Mouse (Mus musculus) heart, postnatal 0 days (tissue): Measurements from ENCODE around the gene Srsf1. TPM values are rescaled to one million over a fixed set of nuclear protein-coding genes. Genes with fewer than 3 reads are reported as not detected.

Source experiments
- ATAC-seq: fragments of 200-750 bp; cut with Nextera tagmentation; 2 replicates; pipeline ENCODE4 v1.8.0; 2017; ENCODE audit warnings: low read depth, moderate number of reproducible peaks, moderate library complexity; ENCODE audit not compliant: insufficient read depth
- DNase-seq: peaks from one replicate; pipeline ENCODE4 v3.0.0-alpha.2; 2016; ENCODE audit warnings: low spot score
- H3K27ac ChIP-seq: fragments of 300-500 bp; sonication (generic); 2 replicates; pipeline ENCODE4 v1.5.1; 2014; ENCODE audit warnings: low read depth, mild to moderate bottlenecking
- H3K27me3 ChIP-seq: fragments of 300-500 bp; sonication (generic); 2 replicates; pipeline ENCODE4 v1.6.1; 2014; ENCODE audit warnings: low read length, mixed read lengths; ENCODE audit not compliant: control insufficient read depth, insufficient read depth
- H3K36me3 ChIP-seq: fragments of 300-500 bp; sonication (generic); replicated peaks from 2 replicates; pipeline ENCODE4 v1.6.1; 2014; ENCODE audit warnings: low read length, mixed read lengths; ENCODE audit not compliant: control insufficient read depth, insufficient read depth
- H3K4me1 ChIP-seq: fragments of 300-500 bp; sonication (generic); 2 replicates; pipeline ENCODE4 v1.6.1; 2014; ENCODE audit warnings: antibody characterized with exemption; ENCODE audit not compliant: control insufficient read depth, insufficient read depth
- H3K4me2 ChIP-seq: fragments of 300-500 bp; sonication (generic); 2 replicates; pipeline ENCODE4 v1.6.1; 2014; ENCODE audit warnings: low read depth, mild to moderate bottlenecking, low read length, moderate library complexity
- H3K4me3 ChIP-seq: fragments of 300-500 bp; sonication (generic); 2 replicates; pipeline ENCODE4 v1.5.1; 2014; ENCODE audit warnings: low read depth, low read length
- H3K9ac ChIP-seq: fragments of 300-500 bp; sonication (generic); replicated peaks from 2 replicates; pipeline ENCODE4 v1.6.1; 2014; ENCODE audit warnings: low read depth, low read length, mixed read lengths
- H3K9me3 ChIP-seq: fragments of 300-500 bp; sonication (generic); replicated peaks from 2 replicates; pipeline ENCODE4 v1.6.1; 2016; ENCODE audit warnings: low read length; ENCODE audit not compliant: control insufficient read depth
- CTCF ChIP-seq: IDR thresholded peaks from 2 replicates; pipeline ENCODE4 v1.5.1; 2016; ENCODE audit warnings: antibody characterized with exemption, control low read depth, low read depth
- EP300 ChIP-seq: IDR thresholded peaks from 2 replicates; pipeline ENCODE4 v1.6.1; 2016; ENCODE audit warnings: antibody characterized with exemption, low read depth
- WGBS: fragments of 180-500 bp; shearing (Covaris S2); extraction: QIAGEN DNeasy Blood & Tissue Kit; methylation state at CpG from one replicate; pipeline ENCODE4 v1.1.7; 2014; 5-methylcytosine and 5-hydroxymethylcytosine counted together
- polyA plus RNA-seq: library from polyadenylated mRNA; unstranded; fragments of >200 nt; fragmentation: Nextera tagmentation; extraction: Ambion mirVana; gene quantifications from 2 replicates; pipeline ENCODE4 v1.2.1, GENCODE M21; 2015
- total RNA-seq: library from RNA; depleted of rRNA; stranded (reverse); fragments of >200 nt; gene quantifications from 2 replicates; pipeline ENCODE4 v1.2.3, GENCODE M21; 2014; ENCODE audit warnings: low replicate concordance; rRNA removed

Srsf1 gene
- total and polyA plus RNA-seq, 2 experiments from 2014 or later = 83.5 to 195 TPM

- Histone ChIP-seq H3K36me3 (no peaks in the 10 kb centered on the region), H3K9ac (peak overlapping the region; percentile 98), H3K27ac (peak overlapping the region; percentile 98), H3K4me3 (peak overlapping the region; percentile 89), H3K27me3 (no peaks in the 10 kb centered on the region), H3K4me2 (peak overlapping the region; percentile 98), H3K4me1 (peaks cover 29% of the 10 kb centered on the region), H3K9me3 (no peaks in the 10 kb centered on the region)
- DNase-seq (peak; percentile 45), ATAC-seq (peak; percentile 69)
- TF ChIP-seq CTCF (peak; percentile 23; the same call in 1 of the 2 replicates), EP300 (no peak)
- WGBS = 1% methylated on average over 70 of the region's 95 CpGs
These were observed 51.8 kb downstream of the Srsf1 start for GRCm38 (mm10) chr11:88098787-88099598.

- Histone ChIP-seq H3K4me3 (peak overlapping the region; percentile 89), H3K36me3 (no peaks in the 10 kb centered on the region), H3K9ac (peak overlapping the region; percentile 98), H3K4me2 (peak overlapping the region; percentile 98), H3K27me3 (no peaks in the 10 kb centered on the region), H3K4me1 (peaks cover 29% of the 10 kb centered on the region), H3K9me3 (no peaks in the 10 kb centered on the region), H3K27ac (peak overlapping the region; percentile 98)
- peak; percentile 81 for DNase-seq
- WGBS = under 1% methylated on average over 29 of the region's 38 CpGs
- ATAC-seq = peak; percentile 73
- TF ChIP-seq EP300 (no peak), CTCF (no peak)
These were observed 52.4 kb downstream of the Srsf1 start for GRCm38 (mm10) chr11:88099599-88100023.

GRCm38 (mm10) chr11:88100170-88100569 is 53.0 kb downstream of the Srsf1 start:
- no peak for ATAC-seq
- Histone ChIP-seq H3K4me1 (peaks cover 29% of the 10 kb centered on the region), H3K36me3 (no peaks in the 10 kb centered on the region), H3K9ac (peak overlapping the region; percentile 98), H3K4me2 (peak overlapping the region; percentile 98), H3K27ac (peak overlapping the region; percentile 98), H3K27me3 (no peaks in the 10 kb centered on the region), H3K9me3 (no peaks in the 10 kb centered on the region), H3K4me3 (peak overlapping the region; percentile 89)
- TF ChIP-seq CTCF (no peak), EP300 (no peak)
- DNase-seq = no peak
- 35% methylated on average over 4 of the region's 4 CpGs for WGBS

Other genes with a start within 250 kb of the Srsf1 start
- gene Lpo, start 219.1 kb upstream of the Srsf1 start, total RNA-seq = 0.19 TPM in 1 of 2 replicates, not detected in the other
- not detected in 2 replicates for gene Lpo, start 219.1 kb upstream of the Srsf1 start, polyA plus RNA-seq
- gene Mks1, start 194.2 kb upstream of the Srsf1 start, total RNA-seq = 4.4 and 4.8 TPM in 2 replicates
- 4.5 and 6.0 TPM in 2 replicates for gene Mks1, start 194.2 kb upstream of the Srsf1 start, polyA plus RNA-seq
- gene Epx, start 171.8 kb upstream of the Srsf1 start, total RNA-seq = not detected in 2 replicates
- 0.22 and 0.25 TPM in 2 replicates for gene Epx, start 171.8 kb upstream of the Srsf1 start, polyA plus RNA-seq
- not detected in 2 replicates for gene Olfr462, start 155.1 kb upstream of the Srsf1 start, total RNA-seq
- gene Olfr462, start 155.1 kb upstream of the Srsf1 start, polyA plus RNA-seq = not detected in 2 replicates
- gene Olfr463, start 150.0 kb upstream of the Srsf1 start, total RNA-seq = not detected in 2 replicates
- not detected in 2 replicates for gene Olfr463, start 150.0 kb upstream of the Srsf1 start, polyA plus RNA-seq
- not detected in 2 replicates for gene Olfr464, start 126.4 kb upstream of the Srsf1 start, total RNA-seq
- gene Olfr464, start 126.4 kb upstream of the Srsf1 start, polyA plus RNA-seq = not detected in 2 replicates
- gene Dynll2, start 59.8 kb upstream of the Srsf1 start, total RNA-seq = 18.6 and 20.7 TPM in 2 replicates
- gene Dynll2, start 59.8 kb upstream of the Srsf1 start, polyA plus RNA-seq = 32.9 and 33.0 TPM in 2 replicates
- gene Vezf1, start 20.9 kb downstream of the Srsf1 start, total RNA-seq = 31.9 and 35.5 TPM in 2 replicates
- gene Vezf1, start 20.9 kb downstream of the Srsf1 start, polyA plus RNA-seq = 17.6 and 18.2 TPM in 2 replicates
- gene Cuedc1, start 50.7 kb downstream of the Srsf1 start, total RNA-seq = 15.1 and 19.2 TPM in 2 replicates
- gene Cuedc1, start 50.7 kb downstream of the Srsf1 start, polyA plus RNA-seq = 17.0 and 17.5 TPM in 2 replicates
- gene Mrps23, start 157.0 kb downstream of the Srsf1 start, total RNA-seq = 77.6 and 240 TPM in 2 replicates
- 156 TPM in 2 replicates for gene Mrps23, start 157.0 kb downstream of the Srsf1 start, polyA plus RNA-seq
- gene Ccdc182, start 246.7 kb downstream of the Srsf1 start, total RNA-seq = not detected in 2 replicates
- gene Ccdc182, start 246.7 kb downstream of the Srsf1 start, polyA plus RNA-seq = not detected in 2 replicates